Mouse (Mus musculus): ENCODE measurements around the gene Syf2.

The Syf2 gene

DNA sequence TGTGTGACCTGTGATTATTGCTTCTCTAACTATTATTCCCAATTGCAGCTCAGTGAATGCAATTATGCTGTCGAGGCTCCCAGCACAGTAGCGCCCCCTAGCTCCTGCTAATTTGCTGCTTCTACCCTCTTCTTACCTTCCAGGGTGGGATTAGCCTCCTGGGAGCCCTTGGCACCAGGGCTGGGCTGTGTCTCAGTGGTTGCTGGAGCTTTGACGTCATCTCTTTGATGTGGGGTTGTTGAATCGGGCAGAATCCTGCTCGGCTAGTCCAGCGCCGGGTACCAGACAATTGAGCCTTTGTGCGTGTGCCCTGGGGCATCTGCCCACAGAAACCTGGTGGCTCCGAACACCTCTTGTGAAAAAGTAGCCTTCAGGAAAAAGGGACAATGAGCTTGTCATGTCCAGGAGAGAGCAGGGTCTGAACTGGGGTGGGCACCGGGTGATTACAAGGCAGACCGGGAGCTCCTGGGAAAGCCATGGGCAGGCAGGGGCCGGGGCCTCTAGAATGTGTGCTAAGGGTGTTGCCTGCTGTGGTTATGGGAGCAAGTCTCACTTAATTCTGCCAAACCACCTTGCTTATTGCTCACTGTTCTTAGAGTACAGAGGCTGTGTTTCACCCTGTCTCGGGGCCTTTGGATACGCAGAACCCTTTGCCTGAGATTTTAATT, 44.7 kb downstream of the Syf2 start:
- no peak for DNase-seq (ENCODE audit: low read depth)

DNA sequence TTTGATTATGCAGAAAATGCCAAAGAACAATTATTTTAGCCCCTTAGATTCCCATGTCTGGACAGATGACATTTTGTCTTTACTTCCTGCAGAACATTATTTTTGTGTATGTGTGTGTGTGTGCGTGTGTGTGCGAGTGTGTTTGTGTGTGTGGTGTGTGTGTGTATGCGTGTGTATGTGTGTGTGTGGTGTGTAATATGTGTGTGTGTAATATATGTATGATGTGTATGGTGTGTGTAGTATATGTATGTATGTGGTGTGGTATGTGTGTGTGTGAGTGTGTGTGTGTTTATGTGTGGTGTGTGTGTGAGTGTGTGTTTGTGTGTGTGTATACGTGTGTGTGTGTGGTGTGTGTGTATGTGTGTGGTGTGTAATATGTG, 45.2 kb downstream of the Syf2 start:
- DNase-seq (ENCODE audit: low read depth), result no peak

DNA sequence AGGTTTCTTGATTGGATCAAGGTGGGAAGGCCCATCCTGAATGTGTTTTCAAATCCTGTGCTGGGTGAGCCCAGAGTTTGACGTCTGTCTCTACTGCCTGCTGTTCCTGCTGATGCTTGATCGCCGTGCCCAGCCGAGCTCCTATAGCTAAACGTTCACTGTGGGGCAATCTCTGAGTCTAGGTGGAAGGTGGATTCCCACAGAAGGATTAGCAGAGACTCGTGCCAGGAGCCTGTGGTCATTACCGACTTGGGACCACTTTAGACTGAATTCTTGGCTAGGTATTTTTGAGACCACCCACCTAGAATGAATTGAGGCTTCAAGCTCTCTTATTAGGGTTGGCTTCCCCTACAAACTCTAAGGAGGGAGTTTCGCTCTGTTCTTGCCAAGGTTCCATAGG, 48.2 kb downstream of the Syf2 start:
- no peak for DNase-seq (ENCODE audit: low read depth)

DNA sequence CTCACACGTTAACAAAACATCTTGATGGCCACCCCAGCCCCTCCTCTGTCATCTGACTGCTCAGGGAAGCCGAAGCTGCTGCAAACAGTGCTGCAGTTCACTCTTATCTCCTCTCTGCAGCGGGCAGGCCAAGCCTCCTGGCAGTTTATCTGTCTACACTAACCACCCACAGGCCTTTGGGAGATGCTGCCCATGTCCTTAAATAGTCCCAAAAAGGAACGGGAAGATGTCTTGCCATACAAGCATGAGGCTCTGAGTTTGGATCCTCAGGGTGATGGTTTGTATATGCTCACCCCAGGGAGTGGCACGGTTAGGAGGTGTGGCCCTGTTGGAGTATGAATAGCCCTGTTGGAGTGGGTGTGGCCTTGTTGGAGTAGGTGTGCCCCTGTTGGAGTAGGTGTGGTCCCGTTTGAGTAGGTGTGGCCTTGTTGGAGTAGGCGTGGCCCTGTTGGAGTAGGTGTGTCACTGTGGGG, 51.3 kb downstream of the Syf2 start:
- peak; percentile 53 for DNase-seq (ENCODE audit: low read depth)

DNA sequence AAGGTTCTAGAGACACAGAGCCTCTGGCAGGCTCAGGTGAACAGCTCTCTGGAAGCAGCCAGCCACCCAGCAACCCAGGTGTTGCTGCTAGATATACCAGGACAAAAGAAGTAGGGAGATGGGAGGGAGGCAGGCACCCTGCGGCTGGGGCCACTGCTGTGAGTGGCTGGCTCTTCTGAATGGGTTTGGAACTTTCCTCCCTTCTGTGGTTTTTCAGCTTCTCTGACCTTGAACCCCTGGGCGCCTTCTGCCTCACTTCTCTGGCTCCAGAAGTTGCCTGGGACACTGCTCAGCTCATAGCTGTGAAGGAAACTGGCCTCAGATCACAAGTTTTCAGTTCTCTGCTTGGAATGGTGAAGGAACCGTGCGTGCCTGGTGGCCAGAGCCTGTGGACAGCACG, 52.4 kb downstream of the Syf2 start:
- no peak for DNase-seq (ENCODE audit: low read depth)

DNA sequence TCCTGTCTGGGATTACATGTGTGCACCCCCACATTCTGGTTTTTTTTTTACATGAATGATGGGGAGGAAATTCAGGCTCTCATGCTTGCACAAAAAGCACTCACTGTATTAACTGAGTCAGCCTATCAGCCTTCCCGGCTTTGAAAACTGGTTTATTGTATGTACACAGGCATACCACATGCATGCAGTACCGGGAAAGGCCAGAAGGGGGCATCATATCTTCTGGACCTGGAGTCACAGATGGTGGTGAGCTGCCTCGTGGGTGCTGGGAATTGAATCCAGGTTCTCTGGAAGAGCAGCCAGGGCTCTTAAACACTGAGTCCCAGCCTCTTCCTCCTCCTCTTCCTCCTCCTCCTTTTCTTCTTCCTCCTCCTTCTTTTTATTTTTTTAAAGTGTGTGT, 53.9 kb downstream of the Syf2 start:
- no peak for DNase-seq (ENCODE audit: low read depth)

DNA sequence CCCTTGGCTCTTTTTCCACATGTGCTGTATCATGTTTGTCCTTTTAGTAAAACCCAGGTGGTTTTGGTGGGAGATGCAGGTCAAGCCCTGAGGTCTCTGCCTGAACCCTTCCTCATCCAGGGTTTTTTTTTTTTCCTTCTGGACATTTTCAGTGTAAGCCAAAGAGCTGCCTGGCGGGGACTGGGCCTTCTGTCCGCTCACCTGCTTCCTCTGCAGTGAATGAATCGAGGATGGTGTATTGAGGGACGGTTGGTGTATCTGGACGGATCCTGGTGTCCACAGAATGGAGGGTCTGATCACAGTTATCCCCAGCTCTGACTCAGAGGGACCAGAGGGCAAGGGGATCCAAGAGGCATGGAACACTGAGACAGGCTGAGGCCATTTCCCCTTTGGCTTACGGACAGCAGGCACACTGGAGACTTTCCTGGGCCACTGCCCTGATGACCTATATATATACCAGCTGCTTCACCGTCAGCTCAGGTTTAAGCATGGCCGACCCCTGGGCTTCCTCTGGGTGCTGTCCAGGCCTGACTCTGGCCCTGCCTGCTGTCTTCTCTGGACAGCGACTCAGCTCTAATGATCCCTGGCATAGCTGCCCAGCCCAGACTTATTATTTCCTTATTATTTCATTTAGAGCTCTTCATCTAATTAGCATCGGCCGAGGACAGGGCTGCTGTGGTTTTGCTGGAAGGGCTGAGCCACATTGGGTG, 55.1 kb downstream of the Syf2 start:
- no peak for DNase-seq (ENCODE audit: low read depth)

DNA sequence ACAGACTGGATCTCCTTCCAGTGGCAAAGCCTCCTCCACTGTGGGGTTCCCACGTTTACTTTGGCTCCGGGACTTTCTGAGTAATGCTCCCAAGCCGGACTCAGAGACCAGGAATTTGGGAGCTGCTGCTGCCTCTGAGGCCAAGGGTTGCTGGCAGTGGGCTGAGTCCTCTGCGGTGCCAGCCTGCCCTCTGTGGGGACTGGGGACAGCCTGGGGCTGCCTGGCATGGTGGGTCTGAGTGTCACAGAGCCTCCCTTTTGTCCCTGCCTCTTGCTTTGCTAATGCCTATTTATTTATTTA, 55.6 kb downstream of the Syf2 start:
- no peak for DNase-seq (ENCODE audit: low read depth)

DNA sequence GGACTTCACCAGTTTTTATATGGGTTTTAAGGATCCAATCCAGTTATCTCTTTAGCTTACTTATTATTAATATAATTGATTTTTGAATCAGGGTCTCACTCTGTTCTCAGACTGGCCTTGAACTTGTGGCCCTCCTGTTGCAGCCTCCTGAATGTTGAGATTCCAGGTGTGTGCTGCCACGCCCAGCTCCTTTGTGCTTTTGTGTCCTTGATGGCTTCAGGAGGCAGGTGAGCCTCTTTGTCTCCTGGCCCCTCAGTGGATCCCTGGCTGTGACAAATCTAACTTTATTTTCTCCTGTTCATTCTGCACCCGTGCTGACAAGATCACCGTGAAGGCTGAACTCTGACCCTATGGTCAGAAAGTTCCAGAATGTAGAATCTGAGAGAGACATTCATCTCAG, 56.3 kb downstream of the Syf2 start:
- DNase-seq (ENCODE audit: low read depth), result no peak
